ENCODE assay signal across 8 mouse cellular contexts in the genomic region with DNA sequence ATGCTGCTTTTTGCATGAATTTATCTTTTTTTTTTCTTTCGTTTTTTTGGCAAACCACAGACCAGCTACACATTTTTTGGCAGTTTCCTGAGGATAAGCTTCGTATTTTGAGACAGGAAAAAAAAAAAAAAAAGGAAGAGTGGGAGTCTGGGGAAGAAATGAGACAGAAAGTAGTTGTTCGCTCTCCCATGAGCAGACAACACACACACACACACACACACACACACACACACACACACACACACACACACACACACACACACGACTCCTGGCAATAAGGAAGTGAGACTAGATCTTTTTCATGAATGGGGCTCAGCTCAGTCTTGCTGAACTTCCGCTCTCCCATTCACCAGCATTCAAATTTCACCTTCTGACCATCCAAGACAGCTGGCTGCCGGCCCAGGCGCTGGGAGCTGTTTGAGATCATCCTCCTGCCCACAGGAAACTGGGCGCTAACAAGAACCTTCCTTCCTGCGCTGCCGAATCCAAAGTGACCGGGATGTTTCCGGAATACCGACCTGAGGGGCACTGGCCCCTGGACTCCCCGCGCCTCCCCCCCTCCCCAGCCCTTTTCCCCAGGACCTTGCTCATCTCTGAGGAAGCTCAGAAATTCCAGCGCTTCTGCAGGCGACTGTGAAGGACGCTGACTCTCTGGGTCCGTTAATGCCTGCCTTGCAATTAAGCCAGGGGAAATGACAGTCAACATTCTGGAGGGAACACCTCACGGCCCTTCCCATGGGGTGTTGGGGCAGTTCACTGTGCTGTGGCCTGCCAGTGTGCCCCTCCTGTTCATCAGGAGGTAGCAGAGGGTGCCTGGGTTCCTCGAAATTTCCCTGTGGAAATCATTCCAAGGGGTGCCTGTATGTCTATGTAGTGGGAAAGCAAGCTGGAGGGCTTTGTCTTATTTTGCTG.
DNase-seq lines count a peak whose midpoint lies in the region; ATAC-seq and TF ChIP-seq lines count a peak whose summit lies in the region.

No protein-coding gene starts in this region.

- peaks cover 10% of the 10 kb centered on the region; the same call in 1 of the 2 replicates for H3K4me1 ChIP-seq in forebrain, embryonic 14.5 days (ENCODE audit: control insufficient read depth, insufficient read depth, low read length)
- H3K4me1 ChIP-seq in liver, embryonic 14.5 days (replicated peaks; ENCODE audit: control insufficient read depth in 2 of 2, insufficient read depth in 2 of 2, low read length in 1 of 2) = 0 out of 4 replicates have a peak, but pooled peaks cover 0 to 4% of the 10 kb centered on the region in 2 experiments
- H3K4me1 ChIP-seq in stomach, embryonic 16.5 days (ENCODE audit: control insufficient read depth, insufficient read depth, low read length) = peaks cover 12% of the 10 kb centered on the region; the same call in 1 of the 2 replicates

- H3K27me3 ChIP-seq in forebrain, embryonic 14.5 days (replicated peaks; ENCODE audit: control insufficient read depth, insufficient read depth, low read length) = no peaks in the 10 kb centered on the region
- no peaks in the 10 kb centered on the region; the same call in 1 of the 2 replicates for H3K27me3 ChIP-seq in liver, embryonic 14.5 days (ENCODE audit: control insufficient read depth, insufficient read depth, low read length)
- no peaks in the 10 kb centered on the region for H3K27me3 ChIP-seq in stomach, embryonic 16.5 days (ENCODE audit: control insufficient read depth, insufficient read depth, low read length)

- peak overlapping the region; percentile 47; the same call in 1 of the 2 replicates for H3K9ac ChIP-seq in forebrain, embryonic 14.5 days (ENCODE audit: low read length)
- no peak overlapping the region for H3K9ac ChIP-seq in liver, embryonic 14.5 days (replicated peaks)
- H3K9ac ChIP-seq in stomach, embryonic 16.5 days (ENCODE audit: low read length) = peak overlapping the region; percentile 56

- intact Hi-C loops in heart, postnatal 10 days (cut with DNase I) = loop anchor here (5.0 kb wide), 1 partner anchor 91 kb away; no protein-coding TSS in a partner anchor

- peak; percentile 45; the same call in 1 of the 2 replicates for ATAC-seq in forebrain, embryonic 14.5 days
- ATAC-seq in liver, embryonic 14.5 days (ENCODE audit: insufficient read depth) = peak; percentile 42; the same call in 1 of the 2 replicates
- peak; percentile 59 for ATAC-seq in stomach, embryonic 16.5 days (ENCODE audit: insufficient read depth, low FRiP score)

- no peak for TF ChIP-seq EP300 in liver, embryonic 14.5 days (IDR thresholded peaks at IDR 0.05; ENCODE audit: low read depth)

- peak; percentile 31 to 37 for DNase-seq in CD8-positive naive resting alpha-beta T cell, adult 2 months (ENCODE audit: low read depth in 2 of 2, low spot score in 2 of 2)
- peak; percentile 12 for DNase-seq in c-Kit-positive CD71-positive TER-119-positive erythroid progenitor cells, embryonic 14.5 days (ENCODE audit: low spot score)
- DNase-seq in forebrain, embryonic 14.5 days (ENCODE audit: low spot score) = peak; percentile 75
- DNase-seq in heart, postnatal 10 days = peak; percentile 88 to 89
- peak; percentile 90 to 94 for DNase-seq in kidney, postnatal 4 days
- peak in 1 of 3 experiments; percentile 16 for DNase-seq in liver, embryonic 14.5 days (ENCODE audit: low read depth in 3 of 3, low spot score in 3 of 3)
- DNase-seq in natural killer cell, adult 2 months (ENCODE audit: low spot score in 2 of 2) = peak; percentile 39 to 66

- no peaks in the 10 kb centered on the region for H3K9me3 ChIP-seq in forebrain, embryonic 14.5 days (replicated peaks; ENCODE audit: control insufficient read depth, low read length)
- no peaks in the 10 kb centered on the region for H3K9me3 ChIP-seq in liver, embryonic 14.5 days (ENCODE audit: control insufficient read depth, low read length)
- no peaks in the 10 kb centered on the region for H3K9me3 ChIP-seq in stomach, embryonic 16.5 days (replicated peaks; ENCODE audit: control insufficient read depth, low read length)

- no peak overlapping the region for H3K27ac ChIP-seq in forebrain, embryonic 14.5 days (ENCODE audit: low read depth, low read length)
- no peak overlapping the region for H3K27ac ChIP-seq in liver, embryonic 14.5 days
- H3K27ac ChIP-seq in stomach, embryonic 16.5 days (ENCODE audit: low read length) = peak overlapping the region; percentile 78

- peak overlapping the region; percentile 15 for H3K4me3 ChIP-seq in forebrain, embryonic 14.5 days (ENCODE audit: low read depth, low read length)
- no peak overlapping the region; a peak in 1 of 4 replicates for H3K4me3 ChIP-seq in liver, embryonic 14.5 days (ENCODE audit: insufficient read depth in 1 of 2, low read depth in 2 of 2, low read length in 2 of 2)
- peak overlapping the region; percentile 41 for H3K4me3 ChIP-seq in stomach, embryonic 16.5 days (replicated peaks; ENCODE audit: low read length)

- 11% methylated on average over 21 of the region's 21 CpGs for WGBS in forebrain, embryonic 14.5 days
- 4% methylated on average over 21 of the region's 21 CpGs for WGBS in liver, embryonic 14.5 days (ENCODE audit: insufficient replicate concordance)
- 7% methylated on average over 21 of the region's 21 CpGs for WGBS in stomach, embryonic 16.5 days

- peak overlapping the region; percentile 51 for H3K4me2 ChIP-seq in forebrain, embryonic 14.5 days (ENCODE audit: low read length)
- peak overlapping the region; percentile 61 for H3K4me2 ChIP-seq in liver, embryonic 14.5 days (ENCODE audit: low read depth)
- H3K4me2 ChIP-seq in stomach, embryonic 16.5 days (ENCODE audit: low read depth, low read length) = peak overlapping the region; percentile 57

- no peaks in the 10 kb centered on the region for H3K36me3 ChIP-seq in forebrain, embryonic 14.5 days (ENCODE audit: control insufficient read depth, insufficient read depth, low read length)
- no peaks in the 10 kb centered on the region for H3K36me3 ChIP-seq in liver, embryonic 14.5 days (replicated peaks; ENCODE audit: control insufficient read depth, insufficient read depth, low read depth)
- H3K36me3 ChIP-seq in stomach, embryonic 16.5 days (ENCODE audit: control insufficient read depth, insufficient read depth, low read length) = no peaks in the 10 kb centered on the region

- no peak for TF ChIP-seq CTCF in liver, embryonic 14.5 days (IDR thresholded peaks at IDR 0.05; ENCODE audit: low read depth)

Comparison
In these comparisons a context has a peak if more than half of its experiments do, and no peak if none do; other contexts are left out.
1. H3K4me3 ChIP-seq: peak in forebrain, embryonic 14.5 days (single experiment) and stomach, embryonic 16.5 days (single experiment); none in liver, embryonic 14.5 days (0 of 2).
2. Peak in every context shown above with its lines, with median percentiles within 50 percentile points of each other: ATAC-seq and H3K4me2 ChIP-seq.